Mouse (Mus musculus): ENCODE results near the gene Rxfp4. TPM values are rescaled to one million over a fixed set of nuclear protein-coding genes. Genes with fewer than 3 reads are reported as not detected.

The Rxfp4 gene
- polyA plus RNA-seq, 1 experiment: not detected

DNA sequence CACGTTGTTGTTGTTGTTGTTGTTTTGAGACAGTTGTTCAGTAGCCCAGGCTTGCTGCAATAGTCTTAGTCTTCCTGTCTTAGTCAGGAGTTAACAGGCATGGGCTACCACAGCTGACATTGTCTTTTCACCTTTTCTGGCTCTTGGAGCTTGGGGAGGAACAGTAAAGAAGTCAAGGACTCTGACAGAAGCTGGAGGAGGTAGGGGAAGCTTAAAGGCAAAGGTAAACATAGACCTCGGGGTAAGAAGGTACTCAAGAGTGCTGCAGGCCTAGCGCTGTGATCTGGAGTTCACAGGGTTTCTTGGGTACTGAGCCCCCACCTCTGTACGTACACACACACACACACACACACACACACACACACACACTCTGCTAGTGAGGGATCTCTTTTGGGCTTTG is 24.2 kb downstream of the Rxfp4 start:
- DNase-seq (ENCODE audit: low read depth): no peak

DNA sequence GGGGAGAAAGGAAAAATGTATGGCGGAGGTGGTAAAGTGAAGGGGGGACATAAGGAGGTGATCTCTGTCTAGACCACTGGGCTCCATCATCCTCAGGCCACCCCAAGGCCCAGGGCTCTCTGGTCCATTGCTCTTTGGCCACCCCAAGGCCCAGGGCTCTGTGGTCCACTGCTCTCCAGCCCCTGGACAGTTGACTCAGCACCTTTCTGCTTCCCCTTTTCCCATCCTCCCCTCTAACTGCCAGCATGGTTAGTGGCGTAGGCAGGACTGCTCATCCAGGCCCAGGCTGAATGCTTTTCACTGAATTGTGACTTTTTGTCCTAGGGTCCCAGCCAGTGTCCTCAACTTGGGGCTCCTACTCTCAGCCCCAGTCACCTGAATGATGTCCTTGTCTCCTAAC is 25.4 kb downstream of the Rxfp4 start:
- no peak for DNase-seq (ENCODE audit: low read depth)

DNA sequence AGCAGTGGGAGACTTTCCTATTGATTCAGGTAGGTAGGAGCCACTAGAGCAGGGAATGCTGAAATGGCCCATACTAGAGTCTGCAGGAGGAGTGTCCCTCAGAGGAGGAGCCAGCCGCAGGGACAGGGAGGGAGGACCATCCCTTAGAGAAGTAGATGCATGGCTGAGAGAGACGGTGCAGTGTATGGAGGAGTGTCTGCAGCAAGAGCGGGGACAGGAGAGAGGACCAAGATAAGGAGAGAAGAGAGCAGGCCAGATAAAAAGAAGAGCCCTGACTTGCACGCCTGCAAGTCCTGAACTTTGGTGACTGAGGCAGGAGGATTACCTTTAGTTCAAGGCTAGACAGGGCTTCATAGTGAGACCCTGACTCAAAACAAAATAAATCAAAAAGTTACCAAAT is 25.8 kb downstream of the Rxfp4 start:
- DNase-seq (ENCODE audit: low read depth): no peak

DNA sequence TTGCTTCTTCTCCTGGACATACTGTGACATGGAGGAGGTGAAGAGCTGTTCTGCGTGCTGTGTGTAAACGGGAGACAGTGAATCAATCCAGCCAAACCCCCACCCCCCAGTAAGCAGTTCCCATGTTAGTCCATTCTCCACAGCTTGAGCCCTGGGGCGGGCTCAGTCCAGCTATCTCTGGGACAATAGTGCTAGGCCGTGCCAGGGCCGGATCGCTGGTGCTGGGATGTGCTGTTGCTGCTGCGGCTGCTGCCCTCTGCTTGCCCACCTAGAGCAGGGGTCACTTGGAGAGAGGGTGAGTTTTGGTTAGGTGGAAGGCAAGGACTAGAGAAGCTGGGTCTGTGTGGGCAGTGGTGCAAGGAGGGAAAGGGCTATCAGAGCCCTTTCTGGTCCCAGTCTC is 26.6 kb downstream of the Rxfp4 start:
- DNase-seq (ENCODE audit: low read depth): no peak

DNA sequence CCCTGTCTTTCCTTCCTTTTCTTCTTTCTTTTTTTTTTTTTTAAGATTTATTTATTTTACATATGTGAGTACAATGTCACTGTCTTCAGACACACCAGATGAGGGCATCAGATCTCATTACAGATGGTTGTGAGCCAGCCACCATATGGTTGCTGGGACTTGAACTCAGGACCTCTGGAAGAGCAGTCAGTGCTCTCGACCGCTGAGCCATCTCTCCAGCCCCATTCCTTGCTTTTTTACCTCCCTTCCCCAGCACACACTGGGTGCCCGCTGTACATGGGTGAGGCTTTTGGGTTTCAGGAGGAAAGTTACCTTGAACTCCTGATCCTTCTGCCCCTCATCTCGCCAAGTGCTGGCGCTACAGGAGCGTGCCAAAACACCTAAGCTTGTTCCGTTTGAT is 27.4 kb downstream of the Rxfp4 start:
- DNase-seq (ENCODE audit: low read depth): no peak

DNA sequence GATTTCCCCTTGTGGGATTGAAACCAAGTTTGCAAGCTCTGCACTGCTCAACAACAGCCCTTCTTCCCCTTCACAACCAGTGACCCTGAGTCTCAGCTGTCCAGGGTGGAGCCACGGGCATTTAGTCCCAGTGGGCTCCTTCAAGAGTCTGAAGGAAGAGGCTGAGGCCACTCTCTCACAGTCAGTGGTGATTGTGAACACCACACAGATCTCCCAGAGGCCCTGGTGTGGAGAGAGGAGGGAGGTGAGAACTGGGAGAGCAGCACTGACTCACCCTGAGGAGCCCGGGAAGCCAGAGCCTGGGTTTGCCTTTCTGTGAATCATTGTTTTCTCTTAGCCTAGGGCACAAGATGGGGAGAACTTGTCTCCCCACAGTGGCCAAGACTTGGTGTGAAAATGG is 28.0 kb downstream of the Rxfp4 start:
- no peak for DNase-seq (ENCODE audit: low read depth)

DNA sequence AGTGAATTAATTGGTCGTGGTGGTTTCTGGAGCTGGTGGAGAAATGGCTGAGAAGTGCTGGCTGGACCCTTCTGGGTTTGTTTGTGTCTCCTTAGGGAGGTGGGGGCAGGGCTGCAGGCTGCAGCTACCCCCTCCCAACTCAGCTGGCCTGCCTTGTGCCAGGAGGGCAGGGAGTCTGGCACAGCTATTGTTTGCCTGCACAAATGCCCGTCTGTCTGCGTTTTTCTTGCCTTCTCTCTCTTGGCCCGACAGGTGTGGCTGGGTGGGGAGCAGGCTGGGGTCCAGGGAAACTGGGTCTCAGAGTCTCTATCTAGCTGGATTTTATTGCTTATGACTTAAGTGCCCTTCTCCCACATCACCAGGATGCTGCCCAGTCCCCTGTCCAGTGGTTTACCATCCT is 28.6 kb downstream of the Rxfp4 start:
- no peak for DNase-seq (ENCODE audit: low read depth)

DNA sequence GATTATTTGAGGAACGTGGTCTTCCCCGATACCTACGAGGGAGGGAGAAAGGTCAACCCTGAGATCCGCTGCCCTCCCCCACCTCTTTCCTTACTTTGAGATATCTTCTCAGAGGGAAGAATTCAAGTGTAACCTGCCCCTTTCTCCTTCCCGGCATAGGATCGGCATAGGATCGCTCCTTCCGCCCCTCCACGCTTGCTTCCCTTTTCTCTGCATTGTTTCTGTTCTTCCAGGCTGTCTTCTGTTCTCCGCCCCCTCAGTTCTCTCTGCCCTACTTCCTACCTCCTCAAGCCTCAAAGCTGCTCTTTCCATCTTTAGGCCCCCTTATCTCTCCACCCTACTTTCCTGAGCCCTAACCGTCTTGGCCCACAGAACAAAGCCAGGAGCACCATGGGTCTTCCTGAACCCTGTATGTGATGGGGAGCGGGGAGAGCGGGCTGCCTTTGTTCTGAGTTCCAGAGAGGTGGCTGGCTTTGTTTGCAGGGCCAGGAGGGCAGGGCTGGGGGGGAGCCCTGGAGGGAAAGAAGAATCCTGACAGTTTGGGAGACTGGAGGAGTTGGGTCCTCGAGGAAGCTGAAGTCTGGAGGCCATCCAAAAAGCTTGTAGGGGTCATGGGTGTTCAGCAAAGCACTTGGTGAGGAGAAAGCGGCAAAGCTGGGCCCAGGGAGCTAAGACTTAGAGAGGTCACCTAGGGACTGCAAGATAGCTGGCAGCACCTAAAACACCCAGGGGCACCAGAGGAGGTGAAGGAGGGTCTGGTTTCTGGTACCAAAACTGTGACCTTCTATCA is 29.4 kb downstream of the Rxfp4 start:
- no peak for DNase-seq (ENCODE audit: low read depth)

DNA sequence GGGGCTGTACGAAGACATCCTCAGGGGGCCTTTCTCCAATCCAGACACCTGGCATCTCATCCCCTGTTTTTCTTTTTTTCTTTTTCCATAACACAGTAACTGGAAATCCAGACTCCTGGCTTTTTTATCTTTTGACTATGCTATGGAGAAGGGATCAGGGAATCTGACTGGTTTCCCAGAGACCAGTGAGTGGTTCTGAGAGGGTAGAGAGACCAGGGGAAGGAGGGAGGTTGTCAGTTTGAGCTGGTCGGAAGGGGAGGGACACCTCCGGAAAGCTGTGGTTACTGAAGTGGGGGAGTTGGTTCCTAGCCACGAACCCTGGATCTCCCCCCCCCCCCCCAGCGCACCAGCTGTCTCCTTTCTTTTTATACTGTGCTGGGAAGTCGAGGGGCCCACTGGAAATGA is 30.0 kb downstream of the Rxfp4 start:
- no peak for DNase-seq (ENCODE audit: low read depth)

DNA sequence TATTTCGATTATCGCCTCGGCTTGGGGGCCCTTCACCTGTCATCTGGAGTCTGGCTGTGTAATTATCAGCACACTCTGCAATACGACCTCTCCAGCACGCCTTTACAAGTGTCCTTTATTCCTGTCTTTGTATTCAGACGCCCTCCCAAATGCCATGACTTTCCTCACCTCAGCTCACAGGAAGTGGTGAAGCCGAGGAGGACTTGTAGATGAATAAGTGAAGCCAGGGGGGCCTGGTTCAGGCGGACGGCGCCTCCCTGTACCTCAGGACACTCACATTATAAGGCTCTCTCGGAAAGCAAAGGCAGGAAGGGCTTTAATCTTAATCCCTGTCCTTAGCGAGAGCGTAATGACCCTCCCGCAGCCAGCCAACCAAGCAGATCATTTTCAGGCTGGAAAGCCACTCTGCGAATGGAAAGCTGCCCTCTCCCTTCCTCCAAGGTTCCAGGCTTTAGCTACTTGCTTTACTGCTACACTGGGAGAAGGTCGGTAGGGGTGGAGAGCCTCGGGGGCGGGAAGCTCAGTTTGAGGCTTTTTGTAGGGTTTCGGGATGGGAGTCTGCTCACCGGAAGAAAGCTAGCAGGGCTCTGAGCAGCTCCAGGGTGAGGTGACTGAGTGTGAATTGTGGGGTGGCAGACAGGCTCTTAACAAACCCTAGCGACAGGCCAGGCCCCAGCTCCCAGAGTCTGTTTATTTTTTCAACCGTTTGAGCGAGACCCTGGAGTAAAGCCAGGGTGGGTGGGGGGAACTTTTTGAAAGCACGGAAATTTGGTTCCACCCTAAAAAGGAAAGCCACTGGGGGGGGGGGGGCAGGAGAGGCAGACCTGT is 30.6 kb downstream of the Rxfp4 start:
- DNase-seq (ENCODE audit: low read depth): no peak

DNA sequence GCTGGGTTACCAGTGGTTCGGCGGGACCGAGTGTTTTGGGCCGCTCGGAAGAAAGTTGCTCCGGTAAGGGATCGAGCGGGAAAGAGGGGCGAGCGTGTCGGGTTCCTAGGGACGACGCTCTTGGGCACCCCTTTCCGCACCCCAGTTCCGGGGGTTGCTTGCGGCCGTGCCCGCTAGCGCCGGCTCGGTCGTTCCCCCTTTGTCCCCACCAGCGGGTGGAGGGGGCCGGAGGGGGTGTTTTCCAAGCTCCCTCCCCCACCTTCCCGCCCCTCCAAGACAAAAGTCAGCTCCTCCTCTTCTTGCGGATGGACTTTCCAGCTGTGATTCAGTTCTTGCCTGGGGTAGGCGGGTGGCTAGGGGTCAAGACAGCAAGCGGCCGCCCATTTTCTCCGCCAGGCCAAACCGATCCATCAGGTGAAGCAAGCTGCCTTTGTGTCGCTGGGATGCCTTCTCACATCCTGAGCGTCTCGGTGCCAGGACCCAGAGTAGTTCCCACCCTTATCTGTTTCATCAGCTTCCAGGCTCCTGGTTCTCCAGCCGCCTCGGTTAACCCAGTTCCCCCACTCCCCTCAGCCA is 31.3 kb downstream of the Rxfp4 start:
- DNase-seq (ENCODE audit: low read depth): no peak

DNA sequence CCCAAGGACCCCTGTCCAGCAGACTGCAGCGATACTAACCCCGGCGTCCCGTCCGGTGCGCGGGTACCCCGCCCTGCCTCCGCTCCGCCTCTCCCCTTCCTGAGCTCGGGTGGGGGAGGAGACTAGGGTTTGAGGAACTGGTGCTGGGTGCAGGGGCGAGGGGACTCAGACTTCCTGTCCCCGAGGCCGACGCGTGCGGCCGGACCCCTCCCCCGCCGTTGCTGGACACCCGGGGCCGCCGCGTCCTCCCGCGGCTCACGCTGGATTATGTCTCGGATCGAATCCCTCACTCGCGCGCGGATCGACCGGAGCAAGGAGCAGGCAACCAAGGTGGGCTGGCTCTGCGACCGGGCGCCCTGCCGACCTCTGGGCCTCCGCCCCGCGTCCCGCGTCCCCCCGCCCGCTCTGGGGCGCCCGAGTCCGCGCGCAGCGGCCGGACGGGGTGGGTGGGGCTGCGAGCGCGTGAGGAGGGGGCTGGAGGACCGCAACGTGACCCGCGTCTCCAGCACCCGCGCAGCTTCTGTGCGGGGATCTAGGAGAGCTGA is 31.9 kb downstream of the Rxfp4 start:
- DNase-seq (ENCODE audit: low read depth): no peak

DNA sequence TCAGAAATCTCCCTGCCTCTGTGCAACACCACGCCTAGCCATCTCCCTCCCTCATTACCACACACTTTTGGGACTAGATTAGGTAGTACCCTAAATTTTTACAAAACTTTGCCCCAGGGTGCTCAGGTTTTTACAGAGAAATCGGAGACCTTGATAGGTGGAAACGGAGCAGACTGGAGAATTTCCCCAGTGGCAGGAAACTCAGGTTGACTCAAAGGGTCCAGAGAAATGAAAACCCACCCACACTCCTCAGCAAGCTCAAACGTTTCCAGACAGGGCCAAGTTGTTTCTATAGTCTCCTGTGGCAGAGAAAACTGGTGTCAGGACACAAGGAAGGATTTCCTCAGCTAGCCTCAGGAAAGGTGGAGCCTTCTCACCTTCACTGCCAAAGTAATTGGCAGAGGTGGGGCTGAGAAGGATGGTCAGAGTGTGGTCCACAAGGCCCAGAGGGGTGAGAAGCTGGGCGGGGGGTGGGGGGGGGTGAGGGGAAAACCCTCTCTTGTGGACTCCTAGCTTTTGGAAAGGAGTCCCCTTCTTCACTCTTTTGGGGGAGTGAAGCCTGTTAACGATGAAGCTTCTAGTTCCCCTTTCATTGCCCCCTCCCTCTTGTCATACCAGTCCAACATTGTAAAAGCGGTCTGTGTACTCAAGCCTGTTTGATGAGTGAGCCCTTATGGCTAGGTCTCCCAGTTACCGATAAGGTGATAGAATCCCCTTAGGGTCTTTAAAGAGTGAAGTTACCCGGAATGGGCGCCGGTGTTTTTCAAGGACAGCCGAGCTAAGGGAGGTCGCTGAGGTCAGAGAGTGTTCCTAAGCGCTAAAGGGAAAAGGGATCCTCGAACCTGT is 32.6 kb downstream of the Rxfp4 start:
- DNase-seq (ENCODE audit: low read depth): no peak

DNA sequence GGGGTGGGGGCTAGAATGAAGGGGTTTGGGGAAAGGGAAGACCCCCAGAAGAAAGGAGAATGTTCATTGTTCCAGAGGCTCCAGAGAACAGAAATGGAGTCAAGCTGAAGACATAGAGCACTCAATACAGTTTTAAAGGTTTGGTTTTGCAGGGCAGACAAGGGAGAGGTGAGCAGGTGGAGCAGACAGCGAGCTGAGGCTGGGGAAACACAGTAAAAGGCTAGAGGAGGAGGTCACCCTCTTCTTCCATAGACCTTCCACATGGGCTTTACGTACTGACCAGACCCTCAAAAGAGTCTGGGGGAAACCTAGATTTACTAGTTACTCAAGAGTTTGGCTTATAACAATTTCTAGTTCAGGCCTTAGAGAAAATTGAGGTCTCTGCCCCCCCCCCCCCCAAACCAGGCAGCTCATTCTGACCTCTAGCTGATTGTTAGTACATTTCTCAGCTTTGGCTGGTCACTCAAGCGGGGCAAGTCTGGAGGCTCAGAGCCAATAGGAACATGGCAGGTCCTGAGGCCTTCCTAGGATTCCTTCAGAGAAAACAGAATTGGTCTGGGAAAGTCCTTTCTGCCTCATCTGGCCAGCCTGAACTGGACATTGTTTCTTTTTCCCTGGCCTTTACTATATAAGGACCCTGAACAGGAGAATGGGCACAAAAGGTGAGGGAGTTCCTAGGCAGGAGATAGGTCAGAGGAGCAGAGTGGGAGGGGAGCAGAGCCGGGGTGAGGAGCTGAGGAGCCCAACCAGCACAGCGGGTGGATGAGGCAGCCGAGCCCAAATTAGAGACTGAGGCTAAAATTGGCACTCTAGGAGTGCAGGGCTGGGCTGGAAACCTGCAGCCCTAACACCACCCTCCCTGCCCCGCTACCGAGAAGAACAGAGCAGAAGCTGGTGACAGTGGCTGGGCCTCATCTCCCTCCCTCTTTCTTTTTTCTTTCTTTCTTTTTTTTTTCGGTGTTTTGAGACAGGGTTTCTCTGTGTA is 33.5 kb downstream of the Rxfp4 start:
- no peak for DNase-seq (ENCODE audit: low read depth)

DNA sequence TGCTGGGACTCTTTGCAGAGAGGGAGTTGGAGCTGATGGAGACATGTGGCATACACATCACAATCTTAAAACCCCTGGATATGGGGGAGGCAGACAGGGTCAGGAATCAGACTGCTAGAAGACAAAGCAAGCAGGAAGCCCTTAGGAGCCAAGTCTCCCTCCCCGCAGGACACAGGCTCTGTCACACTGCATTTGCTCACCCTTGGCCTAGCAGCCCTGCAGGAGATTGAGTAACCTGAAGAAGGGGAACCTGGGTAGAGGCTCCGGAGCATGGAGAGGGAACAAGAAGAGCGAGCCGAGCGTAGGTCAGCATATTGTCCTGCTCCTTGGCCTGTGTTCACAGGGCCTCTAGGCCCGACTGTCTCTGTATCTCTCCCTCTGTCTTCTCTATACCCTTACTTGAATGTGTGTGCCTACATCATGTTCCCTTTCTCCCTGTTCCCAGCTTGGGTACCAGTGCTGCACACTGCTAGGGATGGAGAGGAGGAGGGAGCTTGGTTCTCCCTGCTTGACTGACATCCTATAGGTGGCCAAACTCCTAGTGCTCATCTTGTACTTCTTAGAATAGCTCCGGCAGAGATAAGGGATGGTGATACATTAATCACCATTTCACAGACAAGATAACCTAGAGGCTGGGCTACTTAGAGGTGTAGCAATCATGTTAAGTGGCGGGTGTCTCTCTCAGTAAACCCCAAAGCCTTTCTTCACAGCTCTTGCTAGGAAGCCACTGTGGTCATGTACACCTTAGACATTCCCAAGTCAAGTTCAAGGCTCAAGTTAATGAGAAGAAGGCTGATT is 34.7 kb downstream of the Rxfp4 start:
- no peak for DNase-seq (ENCODE audit: low read depth)

DNA sequence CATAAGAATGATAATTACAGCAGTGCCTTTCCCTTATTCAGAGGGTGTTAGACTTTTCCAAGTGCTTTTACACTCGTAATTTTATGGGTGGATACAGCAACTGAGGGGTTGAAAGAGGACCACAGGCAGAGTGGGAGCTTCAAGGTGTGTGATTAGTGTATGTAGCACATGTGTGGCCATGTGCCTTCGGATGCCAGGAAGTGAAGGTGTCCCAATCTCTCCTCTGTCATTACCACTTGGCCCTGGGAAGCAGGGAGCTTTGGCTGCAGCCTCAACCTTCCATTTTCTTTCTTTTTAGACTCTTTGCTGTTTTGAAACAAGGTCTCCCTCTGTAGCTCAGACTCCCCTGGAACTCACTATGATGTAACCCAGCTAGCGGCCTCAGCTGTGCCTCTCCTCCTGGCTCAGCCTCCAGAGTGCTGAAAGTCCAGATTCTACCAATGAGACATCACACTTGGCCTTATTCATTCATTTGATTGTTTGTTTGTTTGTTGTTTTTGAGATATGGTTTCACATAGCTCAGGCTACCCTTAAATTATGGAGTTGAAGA is 35.9 kb downstream of the Rxfp4 start:
- DNase-seq (ENCODE audit: low read depth): no peak

DNA sequence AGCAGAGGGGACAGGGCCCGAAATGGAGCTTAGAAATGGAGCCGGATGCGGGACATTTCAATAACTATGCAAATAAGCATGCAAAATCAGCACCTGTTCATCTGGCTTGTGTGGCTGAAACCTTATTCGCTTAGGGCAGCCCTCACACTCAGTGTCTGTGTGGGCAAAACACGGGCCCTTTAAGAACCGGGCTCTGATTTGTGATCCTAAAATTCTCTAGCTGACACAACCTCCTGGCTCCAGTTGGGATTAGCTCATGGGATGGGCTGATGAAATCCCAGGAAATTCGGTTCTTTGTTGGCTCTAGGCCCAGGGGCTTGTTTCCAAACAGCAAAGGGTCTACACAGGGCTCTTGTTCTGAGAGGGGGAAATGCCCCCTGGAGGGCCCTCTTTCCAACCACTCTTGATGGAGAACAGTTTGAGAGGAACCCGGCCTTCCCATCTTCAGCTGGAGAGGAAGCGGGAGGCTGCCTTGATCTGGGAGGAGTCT is 37.0 kb downstream of the Rxfp4 start:
- no peak for DNase-seq (ENCODE audit: low read depth)

DNA sequence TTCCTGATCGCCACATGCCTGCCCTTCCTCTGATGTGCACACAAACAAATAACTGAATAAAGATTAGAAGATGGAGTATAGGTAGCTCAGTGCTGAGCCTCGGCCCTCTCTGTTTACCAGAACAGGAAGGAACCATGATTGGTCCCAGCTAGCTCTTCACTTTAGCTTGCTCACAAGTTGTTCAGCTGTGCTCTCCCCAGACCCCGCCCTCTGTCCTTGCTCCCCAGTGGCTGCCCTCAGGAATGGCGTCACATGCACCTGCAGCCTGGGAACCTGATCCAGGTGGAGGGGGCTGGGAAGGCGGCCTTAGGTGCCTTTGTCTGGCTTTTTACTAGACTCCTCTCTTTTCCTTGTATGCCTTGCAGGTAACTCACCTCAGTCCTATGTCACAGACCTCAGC is 37.8 kb downstream of the Rxfp4 start:
- DNase-seq (ENCODE audit: low read depth): no peak

DNA sequence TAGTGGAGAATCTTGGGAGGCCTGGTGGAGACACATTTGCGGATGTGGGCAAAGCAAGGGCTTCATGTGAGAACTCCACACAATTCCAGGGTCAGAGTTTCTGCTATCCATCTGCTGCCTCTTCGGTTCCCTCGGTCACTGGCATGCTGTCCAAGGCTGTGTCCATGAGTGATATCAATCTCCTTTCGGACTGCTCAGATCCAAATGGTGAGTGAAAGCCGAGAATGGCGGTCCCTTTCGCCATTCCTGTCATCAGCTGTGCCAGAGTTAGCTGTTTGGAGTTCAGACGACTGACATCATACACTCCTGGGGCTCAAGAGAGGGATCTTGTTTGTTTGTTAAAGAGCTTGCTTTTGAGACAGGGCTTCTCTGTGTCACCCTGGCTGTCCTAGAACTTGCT is 38.5 kb downstream of the Rxfp4 start:
- DNase-seq (ENCODE audit: low read depth): no peak

All from gonadal fat pad, adult 2 months (tissue).